Mouse (Mus musculus) right cerebral cortex, postnatal 25 days (tissue): ENCODE data around the gene Ccdc187.
A peak's percentile ranks its signal among the peaks of the same experiment; 100 is the strongest.

ENCODE experiments used
- DNase-seq: peaks from one replicate; pipeline ENCODE4 v3.0.0; 2022

Ccdc187 gene

GRCm38 (mm10) chr2:26294457-26294856 lies at the start of gene Ccdc187:
Gene Ccdc187 (minus strand): TSS chr2:26294557.
- no peak for DNase-seq

- no peak for DNase-seq
These were observed 48.5 kb upstream of the Ccdc187 start for GRCm38 (mm10) chr2:26342609-26343490.

DNA sequence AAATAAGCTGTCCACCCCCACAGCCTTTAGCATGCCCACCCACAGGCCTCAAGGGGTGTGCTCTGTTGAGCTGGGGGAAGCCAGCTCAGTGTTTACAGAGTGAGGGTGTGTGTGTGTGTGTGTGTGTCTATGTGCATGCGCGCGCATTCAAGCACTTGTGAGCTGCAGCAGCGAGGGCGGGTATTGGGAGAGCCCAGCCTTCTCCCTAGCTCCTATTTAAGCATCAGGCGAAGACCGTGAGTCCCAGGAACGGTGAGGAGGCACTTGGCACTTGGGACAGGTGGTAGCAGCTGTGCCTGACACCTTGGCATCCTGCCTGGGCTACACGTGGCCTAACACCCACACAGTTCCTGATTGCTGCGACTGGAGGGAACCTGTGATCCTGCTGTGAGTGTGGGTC lies 47.7 kb upstream of the Ccdc187 start:
- DNase-seq: peak; percentile 73

GRCm38 (mm10) chr2:26341510-26341981 lies 47.2 kb upstream of the Ccdc187 start:
- peak; percentile 57 for DNase-seq

- no peak for DNase-seq
These were observed 44.8 kb upstream of the Ccdc187 start for GRCm38 (mm10) chr2:26339204-26339551.

- DNase-seq: no peak
These were observed 44.2 kb upstream of the Ccdc187 start for GRCm38 (mm10) chr2:26338302-26339203.

GRCm38 (mm10) chr2:26330702-26331101 lies 36.3 kb upstream of the Ccdc187 start:
- DNase-seq: no peak

DNA sequence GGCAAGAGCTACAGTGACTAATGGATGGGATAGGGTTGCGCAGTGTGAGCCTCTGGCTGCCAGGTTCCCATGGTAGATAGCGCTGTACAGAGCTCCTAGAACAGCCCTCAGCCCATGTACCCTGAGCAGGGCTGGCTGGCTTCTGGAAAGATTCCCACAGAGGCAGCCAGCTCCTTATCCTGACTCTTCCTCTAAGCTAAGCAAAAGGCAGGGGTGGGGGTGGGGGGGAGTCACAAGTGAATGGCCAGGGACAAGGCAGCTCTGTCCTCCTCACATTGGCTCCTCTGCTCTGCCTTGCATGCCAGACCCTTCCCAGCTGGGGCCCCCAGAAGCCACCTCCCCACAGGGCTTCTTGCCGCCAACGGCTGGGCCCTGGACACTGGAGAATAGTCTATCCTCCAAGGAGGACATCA lies 35.7 kb upstream of the Ccdc187 start:
- no peak for DNase-seq

GRCm38 (mm10) chr2:26329402-26329801 lies 35.0 kb upstream of the Ccdc187 start:
- DNase-seq: no peak

DNA sequence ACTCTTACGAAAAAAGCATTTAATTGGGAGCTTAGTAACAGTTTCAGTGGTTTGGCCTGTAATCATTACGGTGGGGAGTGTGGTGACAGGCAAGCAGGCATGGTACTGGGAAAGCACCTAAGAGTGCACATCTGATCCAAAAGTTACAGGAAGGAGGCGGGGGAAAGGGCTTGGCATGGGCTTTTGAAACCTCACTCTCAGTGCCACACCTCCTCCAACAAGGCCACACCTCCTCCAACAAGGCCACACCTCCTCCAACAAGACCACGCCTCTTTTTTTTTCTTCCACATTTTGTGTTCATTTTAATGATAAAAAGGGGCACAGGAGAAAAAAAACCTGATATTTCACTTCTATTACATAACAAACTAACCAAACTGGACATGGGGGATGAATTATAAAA lies 33.5 kb upstream of the Ccdc187 start:
- no peak for DNase-seq

DNA sequence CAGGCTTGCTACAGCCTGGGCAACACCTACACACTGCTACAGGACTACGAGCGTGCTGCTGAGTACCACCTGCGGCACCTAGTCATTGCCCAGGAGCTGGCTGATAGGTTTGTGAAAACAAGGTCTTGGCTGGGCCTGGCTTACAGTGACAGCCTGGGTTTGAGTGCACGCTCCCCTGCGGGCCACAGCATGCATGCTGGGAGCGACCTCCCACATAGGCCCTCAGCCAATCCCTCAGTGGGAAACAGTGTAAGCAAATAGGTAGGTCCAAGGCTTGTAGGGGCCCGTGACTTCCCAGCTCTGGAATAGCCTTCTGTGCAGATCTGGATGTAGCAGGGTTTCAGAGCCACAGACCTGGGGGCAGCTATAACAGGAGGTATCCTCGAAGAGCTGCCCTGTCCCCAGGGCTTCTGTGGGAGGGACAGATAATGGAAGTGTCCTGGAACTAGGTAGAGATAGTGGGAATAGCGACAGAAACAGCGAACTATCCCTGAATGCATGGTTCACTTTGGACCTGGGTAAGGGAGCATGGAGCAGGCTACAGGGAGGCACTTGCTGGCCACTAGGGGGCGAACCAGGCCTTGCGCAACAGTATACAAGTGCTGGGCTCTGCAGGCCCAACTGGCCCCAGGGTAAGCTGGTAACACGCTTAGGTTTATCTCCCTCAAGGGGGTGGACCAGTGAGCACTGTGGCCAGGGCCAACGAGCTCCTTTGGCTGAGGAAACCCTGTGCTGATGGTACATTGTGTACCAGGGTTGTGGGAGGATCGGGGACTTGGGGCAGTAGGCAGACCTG lies 31.2 kb upstream of the Ccdc187 start:
- DNase-seq: no peak

DNA sequence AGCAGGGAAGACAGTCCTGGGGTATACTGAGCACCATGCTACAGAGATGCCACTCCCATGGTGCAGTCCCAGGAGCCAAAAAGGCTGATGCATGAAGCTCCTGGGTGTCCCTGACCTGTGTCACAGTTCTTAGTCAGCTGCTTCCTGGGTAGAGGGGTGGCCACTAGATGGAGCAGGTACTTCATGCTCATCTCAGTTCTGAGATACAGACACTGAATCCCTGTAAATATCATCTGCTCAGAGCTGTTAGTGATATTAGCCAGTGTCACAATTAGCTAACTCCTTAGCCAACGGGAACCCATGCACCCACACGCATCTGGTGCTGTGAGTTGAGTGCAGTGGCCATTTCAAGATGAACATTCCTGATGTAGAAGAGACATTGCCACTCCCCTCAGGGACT lies 30.6 kb upstream of the Ccdc187 start:
- DNase-seq: no peak

DNA sequence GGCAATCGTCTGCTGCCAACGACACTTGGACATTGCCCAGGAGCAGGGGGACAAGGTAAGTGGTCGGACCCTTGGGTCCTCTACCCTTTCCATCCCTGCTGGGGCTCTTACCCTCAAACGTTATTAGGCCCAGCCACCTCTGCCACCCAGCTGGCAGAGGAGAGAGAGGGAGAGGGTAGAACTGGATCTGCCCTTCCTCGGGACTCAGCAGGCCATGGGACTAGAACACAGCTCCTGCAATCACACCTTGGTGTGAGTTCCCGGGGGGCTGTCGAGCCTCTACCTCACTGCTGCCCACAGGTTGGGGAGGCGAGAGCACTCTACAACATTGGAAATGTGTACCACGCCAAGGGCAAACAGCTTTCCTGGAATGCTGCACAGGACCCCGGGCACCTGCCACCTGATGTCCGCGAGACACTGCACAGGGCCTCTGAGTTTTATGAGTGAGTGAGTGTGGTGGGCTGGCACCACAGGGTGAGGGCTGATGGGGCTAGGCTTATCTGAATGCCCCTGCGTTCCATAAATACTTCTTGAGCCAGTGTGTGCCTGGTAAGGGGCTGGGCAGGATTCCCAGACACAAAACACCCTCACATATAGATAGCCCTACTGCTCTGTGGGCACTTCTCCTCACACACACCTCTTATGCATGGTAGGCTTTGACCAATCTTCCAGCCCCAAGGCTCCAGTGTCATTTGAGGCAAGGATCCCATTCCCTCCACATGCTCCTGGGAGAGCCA lies 29.4 kb upstream of the Ccdc187 start:
- DNase-seq: no peak

- DNase-seq: no peak
These were observed 26.2 kb upstream of the Ccdc187 start for GRCm38 (mm10) chr2:26320245-26321185.

- no peak for DNase-seq
These were observed 25.3 kb upstream of the Ccdc187 start for GRCm38 (mm10) chr2:26319519-26320244.

DNA sequence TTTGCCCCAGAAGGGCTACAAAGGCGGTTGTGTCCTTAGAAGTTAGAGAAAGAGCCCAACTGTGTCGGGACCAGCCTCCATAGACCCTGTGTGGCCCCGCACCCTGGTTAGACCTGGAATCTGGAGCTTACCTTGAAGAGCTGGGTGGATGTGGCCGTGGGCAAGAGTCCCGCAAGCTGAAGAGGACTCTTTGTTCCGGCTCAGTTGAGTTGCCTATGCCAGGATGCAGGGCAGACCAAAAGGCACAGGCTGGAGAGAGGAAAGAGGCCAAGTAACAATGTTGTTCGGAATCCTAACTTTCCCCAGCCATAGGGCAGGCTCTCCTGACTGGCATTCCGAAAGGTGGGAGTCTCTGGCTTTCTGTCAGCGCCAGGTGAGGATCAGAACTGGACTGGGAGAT lies 24.8 kb upstream of the Ccdc187 start:
- DNase-seq: no peak

GRCm38 (mm10) chr2:26317991-26318672 lies 23.8 kb upstream of the Ccdc187 start:
- no peak for DNase-seq

DNA sequence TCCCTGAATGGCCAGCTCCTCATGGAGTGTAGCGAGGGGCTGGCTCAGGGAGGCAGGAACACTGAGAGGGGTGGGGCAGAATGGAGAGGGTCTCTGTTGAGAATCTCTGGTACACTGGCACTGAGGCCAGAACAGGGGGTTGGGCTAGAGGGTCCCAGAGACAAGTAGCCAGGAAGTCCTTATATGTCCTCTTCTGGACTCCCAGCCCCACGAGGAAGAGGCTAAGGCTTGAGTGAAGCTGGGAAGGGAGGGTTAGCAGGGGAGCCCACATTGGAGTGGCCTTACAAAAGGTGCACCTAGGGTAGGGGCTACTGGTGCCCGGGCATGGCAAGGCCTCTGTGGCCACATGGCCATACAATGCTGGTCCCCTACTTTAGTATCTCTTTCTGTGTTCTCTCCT lies 23.0 kb upstream of the Ccdc187 start:
- no peak for DNase-seq

- no peak for DNase-seq
These were observed 22.4 kb upstream of the Ccdc187 start for GRCm38 (mm10) chr2:26316576-26317246.
